Mouse (Mus musculus): ENCODE results near the gene Fadd.

Gene Fadd

DNA sequence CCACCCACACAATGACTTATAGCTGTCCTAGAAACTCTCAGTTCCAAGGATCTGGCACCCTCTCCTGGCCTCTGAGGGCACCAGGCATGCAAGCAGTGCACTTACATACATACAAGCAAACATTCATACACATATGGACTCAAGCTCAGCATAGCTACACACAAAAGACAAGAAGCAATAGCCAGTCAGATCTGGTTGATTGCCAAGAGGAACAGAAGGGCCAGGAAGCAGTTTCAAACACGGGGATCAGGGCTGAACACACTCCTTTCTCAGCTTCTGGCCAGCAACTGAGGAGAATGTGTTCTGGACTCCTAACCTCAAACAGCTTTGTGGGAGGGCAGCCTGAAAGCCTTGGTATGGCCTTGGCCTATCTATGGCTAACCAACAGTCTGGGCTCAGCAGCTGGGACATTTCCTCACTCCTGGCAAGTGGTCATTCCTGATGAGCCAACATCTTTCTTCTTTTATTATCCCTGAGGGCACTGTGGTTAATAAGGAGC is 54.5 kb downstream of the Fadd start:
- DNase-seq, result peak; percentile 63 to 64

Measured in cerebellum, postnatal 25 days (tissue).